Mouse (Mus musculus): Measurements from ENCODE around the gene Rab1b.
A peak's percentile ranks its signal among the peaks of the same experiment; 100 is the strongest.
"Not testable (repeated sequence)": the region's sequence is repeated elsewhere in the genome, so short reads cannot be mapped to it uniquely, and the experiment has no call there.

Gene Rab1b

GRCm38 (mm10) chr19:5106731-5107191, at the start of gene Rab1b:
TSS of gene Rab1b (minus strand) at chr19:5107072.
- DNase-seq (ENCODE audit: extremely low read depth, low read depth, low spot score), result peak; percentile 54

GRCm38 (mm10) chr19:5152261-5152660, 45.4 kb upstream of the Rab1b start:
- no peak for DNase-seq (ENCODE audit: extremely low read depth, low read depth, low spot score)

GRCm38 (mm10) chr19:5151741-5152140, 44.9 kb upstream of the Rab1b start:
- DNase-seq (ENCODE audit: extremely low read depth, low read depth, low spot score), result no peak

- DNase-seq (ENCODE audit: extremely low read depth, low read depth, low spot score), result no peak
Measured at GRCm38 (mm10) chr19:5151331-5151730, 44.5 kb upstream of the Rab1b start.

- no peak for DNase-seq (ENCODE audit: extremely low read depth, low read depth, low spot score)
Measured at GRCm38 (mm10) chr19:5150358-5150757, 43.5 kb upstream of the Rab1b start.

GRCm38 (mm10) chr19:5149041-5149440, 42.2 kb upstream of the Rab1b start:
- DNase-seq (ENCODE audit: extremely low read depth, low read depth, low spot score), result not testable (repeated sequence)

- DNase-seq (ENCODE audit: extremely low read depth, low read depth, low spot score), result no peak
Measured at GRCm38 (mm10) chr19:5139640-5140039, 32.8 kb upstream of the Rab1b start.

- DNase-seq (ENCODE audit: extremely low read depth, low read depth, low spot score), result no peak
Measured at GRCm38 (mm10) chr19:5131237-5131636, 24.4 kb upstream of the Rab1b start.

GRCm38 (mm10) chr19:5129770-5130169, 22.9 kb upstream of the Rab1b start:
- no peak for DNase-seq (ENCODE audit: extremely low read depth, low read depth, low spot score)

GRCm38 (mm10) chr19:5124055-5124614, 17.3 kb upstream of the Rab1b start:
- no peak for DNase-seq (ENCODE audit: extremely low read depth, low read depth, low spot score)

GRCm38 (mm10) chr19:5123241-5123640, 16.4 kb upstream of the Rab1b start:
- no peak for DNase-seq (ENCODE audit: extremely low read depth, low read depth, low spot score)

GRCm38 (mm10) chr19:5122492-5122891, 15.6 kb upstream of the Rab1b start:
- DNase-seq (ENCODE audit: extremely low read depth, low read depth, low spot score), result no peak

GRCm38 (mm10) chr19:5118384-5118698, 11.5 kb upstream of the Rab1b start, which contains the start of gene Klc2:
TSS of gene Klc2 (minus strand) at chr19:5118560.
- DNase-seq (ENCODE audit: extremely low read depth, low read depth, low spot score), result no peak

GRCm38 (mm10) chr19:5117494-5118383, 10.9 kb upstream of the Rab1b start:
- no peak for DNase-seq (ENCODE audit: extremely low read depth, low read depth, low spot score)

GRCm38 (mm10) chr19:5113783-5114182, 6.9 kb upstream of the Rab1b start:
- DNase-seq (ENCODE audit: extremely low read depth, low read depth, low spot score), result no peak

GRCm38 (mm10) chr19:5109659-5110453, 3.0 kb upstream of the Rab1b start:
- DNase-seq (ENCODE audit: extremely low read depth, low read depth, low spot score), result no peak

GRCm38 (mm10) chr19:5108702-5109101, 1.8 kb upstream of the Rab1b start:
- DNase-seq (ENCODE audit: extremely low read depth, low read depth, low spot score), result no peak

GRCm38 (mm10) chr19:5108271-5108575, 1.4 kb upstream of the Rab1b start:
- no peak for DNase-seq (ENCODE audit: extremely low read depth, low read depth, low spot score)

- DNase-seq (ENCODE audit: extremely low read depth, low read depth, low spot score), result no peak
Measured at GRCm38 (mm10) chr19:5107556-5108270, 841 bp upstream of the Rab1b start.

- no peak for DNase-seq (ENCODE audit: extremely low read depth, low read depth, low spot score)
Measured at GRCm38 (mm10) chr19:5106074-5106473, 798 bp downstream of the Rab1b start.

Data from fat pad, adult 2 months (tissue).